Mouse (Mus musculus) thymus, adult 2 months (tissue): ENCODE data around the gene Alg1. TPM values are rescaled to one million over a fixed set of nuclear protein-coding genes. Genes with fewer than 3 reads are reported as not detected.
A peak's percentile ranks its signal among the peaks of the same experiment; 100 is the strongest.

Experiments used
- DNase-seq: peaks from one replicate; pipeline ENCODE4 v3.0.0; 2021
- H3K27ac ChIP-seq: fragments of 200-500 bp; 2 replicates; pipeline ENCODE4 v1.5.1; 2012; ENCODE audit warnings: low read length, control low read depth; ENCODE audit not compliant: control insufficient read depth, insufficient read depth
- H3K27me3 ChIP-seq: fragments of 200-500 bp; 2 replicates; pipeline ENCODE4 v1.6.1; 2012; ENCODE audit warnings: mild to moderate bottlenecking, low read length, moderate library complexity, mixed read lengths; ENCODE audit not compliant: control insufficient read depth, insufficient read depth
- H3K36me3 ChIP-seq: fragments of 200-500 bp; 2 replicates; pipeline ENCODE4 v1.6.1; 2012; ENCODE audit warnings: mild to moderate bottlenecking, low read length, moderate library complexity; ENCODE audit not compliant: control insufficient read depth, insufficient read depth
- H3K4me1 ChIP-seq: fragments of 200-500 bp; replicated peaks from 2 replicates; pipeline ENCODE4 v1.6.1; 2012; ENCODE audit warnings: low read length; ENCODE audit not compliant: control insufficient read depth, insufficient read depth
- H3K4me3 ChIP-seq: fragments of 200-500 bp; 2 replicates; pipeline ENCODE4 v1.5.1; 2012; ENCODE audit warnings: mild to moderate bottlenecking, low read length, control low read depth, moderate library complexity; ENCODE audit not compliant: control insufficient read depth, insufficient read depth
- CTCF ChIP-seq: fragments of 200-500 bp; IDR thresholded peaks from 2 replicates; pipeline ENCODE4 v1.5.1; 2012; ENCODE audit warnings: mild to moderate bottlenecking, control low read depth, low read length, moderate library complexity, borderline replicate concordance; ENCODE audit not compliant: control insufficient read depth, poor library complexity, insufficient read depth; ENCODE audit errors: extremely low read depth
- POLR2A ChIP-seq: fragments of 200-500 bp; IDR thresholded peaks from 2 replicates; pipeline ENCODE4 v1.6.1; 2012; ENCODE audit warnings: mild to moderate bottlenecking, low read length, control low read depth, moderate library complexity; ENCODE audit not compliant: control insufficient read depth, poor library complexity, insufficient read depth; ENCODE audit errors: extremely low read depth
- WGBS: fragments of 180-500 bp; shearing (Covaris S2); methylation state at CpG from one replicate; pipeline ENCODE4 v1.1.7; 2018; 5-methylcytosine and 5-hydroxymethylcytosine counted together
- polyA plus RNA-seq: library from polyadenylated mRNA; depleted of rRNA; stranded (reverse); fragments of >200 nt; gene quantifications from 2 replicates; pipeline ENCODE4 v1.2.3, GENCODE M21; 2012

The Alg1 gene
- polyA plus RNA-seq, 1 experiment: 71.7 TPM

- Histone ChIP-seq H3K27ac (peak overlapping the region; percentile 33; the same call in 1 of the 2 replicates), H3K4me1 (peaks cover 4% of the 10 kb centered on the region; the same call in 1 of the 2 replicates), H3K27me3 (no peaks in the 10 kb centered on the region), H3K4me3 (peak overlapping the region; percentile 80), H3K36me3 (no peaks in the 10 kb centered on the region)
- TF ChIP-seq CTCF: no peak
- no peak for TF ChIP-seq POLR2A
- WGBS: under 1% methylated on average over 36 of the region's 36 CpGs
- peak; percentile 30 for DNase-seq
Observed at GRCm38 (mm10) chr16:5203200-5203599, 30.2 kb upstream of the Alg1 start.

- peak within 1 kb of the TSS; percentile 80 for H3K4me3 ChIP-seq
- no peaks in the 10 kb centered on the region for H3K36me3 ChIP-seq
- peak; percentile 76 for DNase-seq
- H3K27ac ChIP-seq: peak within 1 kb of the TSS; percentile 33; the same call in 1 of the 2 replicates
- 2% methylated on average over 40 of the region's 40 CpGs for WGBS
- TF ChIP-seq POLR2A (peak; percentile 62; the same call in 1 of the 2 replicates), CTCF (no peak)
- no peaks in the 10 kb centered on the region for H3K27me3 ChIP-seq
- H3K4me1 ChIP-seq: peaks cover 4% of the 10 kb centered on the region; the same call in 1 of the 2 replicates
Observed at GRCm38 (mm10) chr16:5203668-5204433, 29.6 kb upstream of the Alg1 start, which contains the start of gene Nagpa. Nagpa (minus strand) TSS chr16:5204012.

GRCm38 (mm10) chr16:5205431-5205970, 27.9 kb upstream of the Alg1 start:
- H3K36me3 ChIP-seq: no peaks in the 10 kb centered on the region
- H3K27me3 ChIP-seq: no peaks in the 10 kb centered on the region
- H3K4me3 ChIP-seq: no peak overlapping the region
- WGBS: 98% methylated on average over 5 of the region's 5 CpGs
- no peak for TF ChIP-seq CTCF
- TF ChIP-seq POLR2A: no peak
- peaks cover 4% of the 10 kb centered on the region; the same call in 1 of the 2 replicates for H3K4me1 ChIP-seq
- H3K27ac ChIP-seq: no peak overlapping the region
- DNase-seq: no peak

GRCm38 (mm10) chr16:5206051-5206450, 27.4 kb upstream of the Alg1 start:
- Histone ChIP-seq H3K4me3 (no peak overlapping the region), H3K27me3 (no peaks in the 10 kb centered on the region), H3K4me1 (peaks cover 4% of the 10 kb centered on the region; the same call in 1 of the 2 replicates), H3K27ac (no peak overlapping the region), H3K36me3 (no peaks in the 10 kb centered on the region)
- DNase-seq: no peak
- no peak for TF ChIP-seq CTCF
- TF ChIP-seq POLR2A: no peak
- WGBS: 91% methylated on average over 5 of the region's 5 CpGs

- Histone ChIP-seq H3K36me3 (no peaks in the 10 kb centered on the region), H3K4me3 (no peak overlapping the region), H3K27ac (no peak overlapping the region), H3K27me3 (no peaks in the 10 kb centered on the region), H3K4me1 (no peaks in the 10 kb centered on the region)
- TF ChIP-seq POLR2A (no peak), CTCF (no peak)
- 27% methylated on average over 2 of the region's 2 CpGs for WGBS
- DNase-seq: no peak
Observed at GRCm38 (mm10) chr16:5210365-5210764, 23.1 kb upstream of the Alg1 start.

- no peak for DNase-seq
- Histone ChIP-seq H3K4me3 (no peak overlapping the region), H3K27me3 (no peaks in the 10 kb centered on the region), H3K4me1 (no peaks in the 10 kb centered on the region), H3K27ac (no peak overlapping the region), H3K36me3 (no peaks in the 10 kb centered on the region)
- WGBS: 96% methylated on average over 3 of the region's 3 CpGs
- TF ChIP-seq CTCF (no peak), POLR2A (no peak)
Observed at GRCm38 (mm10) chr16:5212150-5212549, 21.3 kb upstream of the Alg1 start.

GRCm38 (mm10) chr16:5214126-5214525, 19.3 kb upstream of the Alg1 start:
- no peaks in the 10 kb centered on the region for H3K4me1 ChIP-seq
- no peak overlapping the region for H3K27ac ChIP-seq
- H3K36me3 ChIP-seq: no peaks in the 10 kb centered on the region
- no peak for DNase-seq
- H3K27me3 ChIP-seq: no peaks in the 10 kb centered on the region
- H3K4me3 ChIP-seq: no peak overlapping the region
- WGBS: 93% methylated on average over 2 of the region's 2 CpGs
- TF ChIP-seq POLR2A (no peak), CTCF (no peak)
